Mouse (Mus musculus) small intestine, adult 2 months (tissue): ENCODE measurements around the gene Muc4.

Source experiments
- CTCF ChIP-seq: fragments of 200-500 bp; IDR thresholded peaks from 2 replicates; pipeline ENCODE4 v1.5.1; 2012; ENCODE audit warnings: low read depth, mild to moderate bottlenecking, control low read depth, inconsistent platforms, low read length, moderate library complexity, mixed read lengths; ENCODE audit not compliant: insufficient replicate concordance, insufficient read length; ENCODE audit errors: extremely low read depth
- POLR2A ChIP-seq: fragments of 200-500 bp; IDR thresholded peaks from 2 replicates; pipeline ENCODE4 v1.6.1; 2012; ENCODE audit warnings: low read depth, mild to moderate bottlenecking, control low read depth, inconsistent platforms, low read length, moderate library complexity

DNA sequence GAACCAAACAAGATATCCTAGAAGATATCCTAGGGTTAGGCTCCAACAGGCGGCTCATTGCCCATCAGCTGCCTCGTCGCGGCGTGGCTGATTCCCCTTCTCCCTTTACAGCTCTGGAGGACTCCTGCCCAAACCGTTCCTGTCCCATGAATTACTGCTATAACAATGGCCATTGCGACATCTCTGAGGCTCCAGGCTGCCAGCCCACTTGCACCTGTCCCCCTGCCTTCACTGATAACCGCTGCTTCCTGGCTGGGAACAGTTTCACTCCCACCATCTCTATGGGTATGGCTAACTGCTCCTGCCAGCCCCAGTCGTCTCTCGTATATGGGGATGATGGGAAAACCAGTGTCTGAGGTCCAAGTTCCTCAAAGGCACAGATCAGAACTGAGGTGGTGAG, 41.0 kb downstream of the Muc4 start:
- TF ChIP-seq CTCF (no peak), POLR2A (no peak)
